Mouse (Mus musculus) C2C12 (cell line): ENCODE measurements around the gene Homer3. TPM values are rescaled to one million over a fixed set of nuclear protein-coding genes. Genes with fewer than 3 reads are reported as not detected.

ENCODE experiments used
- H3K27me3 ChIP-seq: one replicate; pipeline ENCODE4 v1.6.1; 2011; ENCODE audit not compliant: control insufficient read depth, insufficient read depth, insufficient read length
- H3K36me3 ChIP-seq: one replicate; pipeline ENCODE4 v1.6.1; 2011; ENCODE audit not compliant: control insufficient read depth, insufficient read depth
- H3K4me3 ChIP-seq: one replicate; pipeline ENCODE4 v1.5.1; 2011; ENCODE audit warnings: mild to moderate bottlenecking, control low read depth; ENCODE audit not compliant: poor library complexity, insufficient read depth, severe bottlenecking
- H3K79me2 ChIP-seq: one replicate; pipeline ENCODE4 v1.6.1; 2011; ENCODE audit not compliant: control insufficient read depth, insufficient read depth
- H3K79me3 ChIP-seq: one replicate; pipeline ENCODE4 v1.6.1; 2011; ENCODE audit warnings: low read depth, control low read depth
- H3ac ChIP-seq: one replicate; pipeline ENCODE3; 2011; ENCODE audit warnings: low read depth; ENCODE audit not compliant: control insufficient read depth, insufficient read length
- CEBPB ChIP-seq: IDR thresholded peaks from one replicate; pipeline ENCODE4 v1.6.1; 2011; ENCODE audit warnings: low read depth, mild to moderate bottlenecking, control low read depth, moderate library complexity
- CTCF ChIP-seq: IDR thresholded peaks from one replicate; pipeline ENCODE4 v1.5.1; 2011; ENCODE audit not compliant: control insufficient read depth, insufficient read depth, insufficient read length
- FOSL1 ChIP-seq: IDR thresholded peaks from one replicate; pipeline ENCODE4 v1.8.0; 2011; ENCODE audit warnings: mild to moderate bottlenecking, low read length; ENCODE audit not compliant: poor library complexity, insufficient read depth, severe bottlenecking
- MAX ChIP-seq: IDR thresholded peaks from one replicate; pipeline ENCODE4 v1.6.1; 2011; ENCODE audit warnings: mild to moderate bottlenecking, control low read depth
- MYOD1 ChIP-seq: IDR thresholded peaks from one replicate; pipeline ENCODE4 v1.6.1; 2011; ENCODE audit warnings: low read depth; ENCODE audit not compliant: control insufficient read depth, insufficient read length
- MYOG ChIP-seq: IDR thresholded peaks from one replicate; pipeline ENCODE4 v1.6.1; 2011; ENCODE audit not compliant: control insufficient read depth, insufficient read length; ENCODE audit errors: extremely low read depth
- USF1 ChIP-seq: IDR thresholded peaks from one replicate; pipeline ENCODE4 v1.6.1; 2011; ENCODE audit warnings: low read depth, mild to moderate bottlenecking, control low read depth, moderate library complexity
- polyA plus RNA-seq: library from polyadenylated mRNA; unstranded; fragments of >200 nt; fragmentation: generic; extraction: Trizol; gene quantifications from one replicate; pipeline ENCODE4 v1.2.1, GENCODE M21; 2012; ENCODE audit warnings: missing spikeins

Homer3 gene
- polyA plus RNA-seq, 1 experiment = 66.5 TPM

DNA sequence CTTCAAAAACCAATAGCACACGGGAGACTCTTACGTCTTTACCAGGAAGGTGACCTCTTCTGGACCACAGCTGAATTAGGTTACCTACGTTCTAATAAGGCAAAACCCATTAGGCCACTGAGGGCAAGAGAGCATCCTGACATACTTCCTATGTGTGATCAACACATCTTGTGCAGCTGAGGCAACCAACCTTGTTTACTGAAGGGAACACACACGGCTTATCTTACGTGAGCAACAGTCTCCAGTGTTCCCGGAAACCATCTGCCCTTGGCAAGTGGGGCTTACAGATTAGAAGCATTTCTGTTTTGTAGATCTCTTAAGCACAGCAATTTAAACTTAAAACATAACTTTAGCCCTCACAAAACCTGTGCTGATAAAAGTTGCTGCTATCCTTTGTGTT is 44.9 kb downstream of the Homer3 start:
- Histone ChIP-seq H3ac (no peak overlapping the region), H3K4me3 (no peak overlapping the region), H3K79me3 (no peaks in the 10 kb centered on the region), H3K79me2 (no peaks in the 10 kb centered on the region), H3K27me3 (no peaks in the 10 kb centered on the region), H3K36me3 (peaks cover 17% of the 10 kb centered on the region)
- no peak for TF ChIP-seq USF1
- no peak for TF ChIP-seq CTCF
- TF ChIP-seq MYOD1 = no peak
- no peak for TF ChIP-seq CEBPB
- TF ChIP-seq MAX = no peak
- no peak for TF ChIP-seq FOSL1
- TF ChIP-seq MYOG = no peak

DNA sequence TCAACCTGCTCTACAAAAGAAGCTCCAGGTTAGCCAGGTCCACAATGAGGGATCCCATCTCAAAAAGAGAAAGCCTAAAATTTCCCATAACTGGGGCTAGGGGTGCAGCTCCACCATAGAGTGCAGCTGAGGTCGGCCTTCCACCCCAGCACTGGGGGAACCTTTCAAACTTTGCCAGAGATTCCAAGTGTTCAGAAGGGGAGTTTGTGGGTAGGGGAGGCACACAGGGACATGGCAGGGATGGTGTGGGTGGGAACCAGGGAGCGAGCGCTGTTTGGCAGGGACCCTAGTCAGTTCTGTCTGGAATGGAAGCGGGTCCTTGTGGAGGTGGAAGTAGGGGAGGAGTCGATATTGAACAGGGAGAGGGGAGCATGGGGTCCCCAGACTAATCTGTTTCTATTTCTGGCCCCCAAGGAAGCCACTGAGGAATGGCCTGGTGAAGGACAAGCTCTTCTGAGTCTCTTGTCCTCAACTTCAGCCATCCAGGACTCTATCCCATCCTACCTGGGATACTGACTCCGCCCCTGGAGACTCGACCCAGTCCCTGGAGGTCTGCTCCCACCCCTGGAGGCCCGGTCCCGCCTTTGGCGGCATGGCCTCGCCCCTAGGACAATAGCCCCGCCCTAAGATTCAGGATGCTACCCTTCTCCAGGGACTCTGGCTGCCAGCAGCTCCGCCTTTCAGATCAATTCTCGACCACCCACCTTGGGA is 46.7 kb downstream of the Homer3 start, which contains the start of gene Gdf1:
Gene Gdf1, plus strand, starts transcription at position 694 of the 711 bp plus-strand sequence.
- no peaks in the 10 kb centered on the region for H3K79me2 ChIP-seq
- no peak within 1 kb of the TSS for H3ac ChIP-seq
- no peaks in the 10 kb centered on the region for H3K27me3 ChIP-seq
- no peak within 1 kb of the TSS for H3K4me3 ChIP-seq
- TF ChIP-seq FOSL1 (no peak), MYOG (no peak), CTCF (no peak), MYOD1 (no peak), CEBPB (no peak), MAX (no peak), USF1 (no peak)
- H3K79me3 ChIP-seq = no peaks in the 10 kb centered on the region
- H3K36me3 ChIP-seq = peaks cover 35% of the 10 kb centered on the region

DNA sequence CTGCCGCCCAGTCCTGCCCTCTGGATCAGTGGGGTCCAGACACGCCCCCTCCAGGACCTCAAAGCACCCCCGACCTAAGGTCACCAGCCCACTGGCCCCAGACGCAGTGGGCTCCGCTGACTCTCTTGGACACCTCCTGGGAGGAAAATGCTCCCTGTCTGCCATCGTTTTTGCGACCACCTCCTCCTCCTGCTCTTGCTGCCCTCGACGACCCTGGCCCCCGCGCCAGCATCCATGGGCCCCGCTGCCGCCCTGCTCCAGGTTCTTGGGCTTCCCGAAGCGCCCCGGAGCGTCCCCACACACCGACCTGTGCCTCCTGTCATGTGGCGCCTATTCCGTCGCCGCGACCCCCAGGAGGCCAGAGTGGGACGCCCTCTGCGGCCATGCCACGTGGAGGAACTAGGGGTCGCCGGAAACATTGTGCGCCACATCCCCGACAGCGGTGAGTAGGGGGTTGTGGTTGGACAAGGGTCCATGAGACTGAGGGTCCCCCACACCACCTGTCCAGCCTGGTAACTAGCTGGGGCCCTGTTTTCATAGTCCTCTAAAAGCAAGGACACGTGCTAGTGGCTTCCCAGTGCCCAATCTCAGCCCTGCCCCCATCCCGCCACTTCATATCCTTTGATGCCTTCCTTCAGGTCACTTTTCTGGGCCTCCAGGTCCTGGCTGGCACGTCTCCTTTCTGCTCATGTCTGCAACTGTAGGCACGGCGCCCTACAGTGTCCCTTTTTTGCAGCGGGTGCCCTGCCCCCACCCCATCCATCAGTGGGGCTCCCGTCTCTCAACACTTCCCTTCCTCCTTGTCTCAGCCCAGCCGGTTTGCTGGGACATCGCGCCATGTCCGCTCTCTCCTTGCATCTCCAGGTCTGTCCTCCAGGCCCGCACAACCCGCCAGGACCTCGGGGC is 47.5 kb downstream of the Homer3 start:
- Histone ChIP-seq H3K27me3 (no peaks in the 10 kb centered on the region), H3K36me3 (peaks cover 43% of the 10 kb centered on the region), H3K4me3 (no peak overlapping the region), H3K79me2 (no peaks in the 10 kb centered on the region), H3K79me3 (no peaks in the 10 kb centered on the region), H3ac (no peak overlapping the region)
- no peak for TF ChIP-seq MYOG
- no peak for TF ChIP-seq CEBPB
- TF ChIP-seq MAX = no peak
- TF ChIP-seq USF1 = no peak
- no peak for TF ChIP-seq MYOD1
- TF ChIP-seq FOSL1 = no peak
- no peak for TF ChIP-seq CTCF

DNA sequence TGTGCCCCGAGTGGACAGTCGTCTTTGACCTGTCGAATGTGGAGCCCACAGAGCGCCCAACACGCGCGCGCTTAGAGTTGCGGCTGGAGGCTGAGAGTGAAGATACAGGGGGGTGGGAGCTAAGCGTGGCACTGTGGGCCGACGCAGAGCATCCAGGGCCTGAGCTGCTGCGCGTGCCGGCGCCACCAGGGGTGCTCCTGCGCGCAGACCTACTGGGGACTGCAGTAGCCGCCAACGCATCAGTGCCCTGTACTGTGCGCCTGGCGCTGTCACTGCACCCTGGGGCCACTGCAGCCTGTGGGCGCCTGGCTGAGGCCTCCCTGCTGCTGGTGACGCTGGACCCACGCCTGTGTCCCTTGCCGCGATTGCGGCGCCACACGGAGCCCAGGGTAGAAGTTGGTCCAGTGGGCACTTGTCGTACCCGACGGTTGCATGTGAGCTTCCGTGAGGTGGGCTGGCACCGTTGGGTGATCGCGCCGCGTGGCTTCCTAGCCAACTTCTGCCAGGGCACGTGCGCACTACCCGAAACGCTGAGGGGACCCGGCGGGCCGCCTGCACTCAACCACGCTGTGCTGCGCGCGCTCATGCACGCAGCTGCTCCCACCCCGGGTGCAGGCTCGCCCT is 48.2 kb downstream of the Homer3 start:
- H3K79me2 ChIP-seq = no peaks in the 10 kb centered on the region
- H3K36me3 ChIP-seq = peaks cover 50% of the 10 kb centered on the region
- H3K27me3 ChIP-seq = no peaks in the 10 kb centered on the region
- H3K4me3 ChIP-seq = no peak overlapping the region
- no peaks in the 10 kb centered on the region for H3K79me3 ChIP-seq
- H3ac ChIP-seq = no peak overlapping the region
- no peak for TF ChIP-seq MYOD1
- TF ChIP-seq MYOG = no peak
- TF ChIP-seq FOSL1 = no peak
- no peak for TF ChIP-seq MAX
- no peak for TF ChIP-seq USF1
- TF ChIP-seq CEBPB = no peak
- TF ChIP-seq CTCF = no peak

DNA sequence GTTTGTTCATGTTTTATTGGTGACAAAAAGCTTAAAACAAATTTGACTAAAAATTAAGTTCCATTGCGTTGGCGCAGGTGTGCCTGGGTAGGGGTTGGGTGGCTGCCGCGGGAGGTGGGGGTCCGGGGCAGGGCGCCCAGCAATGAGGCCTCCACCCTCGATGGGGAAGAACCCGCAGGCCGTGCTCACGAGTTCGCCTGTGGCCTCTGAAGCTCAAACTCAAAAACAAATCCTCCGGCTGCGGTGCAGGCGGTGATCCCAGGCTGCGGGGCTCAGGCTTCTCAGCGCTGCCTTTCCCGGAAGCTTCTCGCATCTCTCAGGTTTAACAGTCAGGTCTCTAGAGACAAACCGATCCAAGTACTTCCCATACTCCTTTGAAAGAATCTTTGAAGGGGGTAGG is 48.9 kb downstream of the Homer3 start:
- H3K36me3 ChIP-seq = peaks cover 57% of the 10 kb centered on the region
- H3K27me3 ChIP-seq = no peaks in the 10 kb centered on the region
- no peak overlapping the region for H3ac ChIP-seq
- H3K79me2 ChIP-seq = no peaks in the 10 kb centered on the region
- H3K79me3 ChIP-seq = no peaks in the 10 kb centered on the region
- TF ChIP-seq CTCF = no peak
- TF ChIP-seq FOSL1 = no peak
- TF ChIP-seq CEBPB = no peak
- TF ChIP-seq USF1 = no peak
- TF ChIP-seq MAX = no peak
- TF ChIP-seq MYOG = no peak
- no peak for TF ChIP-seq MYOD1
- no peak overlapping the region for H3K4me3 ChIP-seq
